Mouse (Mus musculus) limb, embryonic 11.5 days (tissue): ENCODE measurements around the gene Btf3. TPM values are rescaled to one million over a fixed set of nuclear protein-coding genes. Genes with fewer than 3 reads are reported as not detected.

Source experiments
- ATAC-seq: fragments of 200-750 bp; cut with Nextera tagmentation; 2 replicates; pipeline ENCODE4 v1.8.0; 2017; ENCODE audit warnings: low read depth; ENCODE audit not compliant: insufficient number of reproducible peaks, low FRiP score, low TSS enrichment
- DNase-seq: peaks from one replicate; pipeline ENCODE4 v3.0.0-alpha.2; 2015; ENCODE audit warnings: low spot score
- H3K27ac ChIP-seq: fragments of 300-500 bp; sonication (generic); replicated peaks from 2 replicates; pipeline ENCODE4 v1.5.1; 2014; ENCODE audit warnings: low read depth, mild to moderate bottlenecking, low read length
- H3K27me3 ChIP-seq: fragments of 300-500 bp; sonication (generic); 2 replicates; pipeline ENCODE4 v1.6.1; 2014; ENCODE audit warnings: mild to moderate bottlenecking, low read length, mixed read lengths; ENCODE audit not compliant: control insufficient read depth, insufficient read depth
- H3K36me3 ChIP-seq: fragments of 300-500 bp; sonication (generic); 2 replicates; pipeline ENCODE4 v1.6.1; 2014; ENCODE audit warnings: mild to moderate bottlenecking, low read length, moderate library complexity, mixed read lengths; ENCODE audit not compliant: control insufficient read depth, insufficient read depth
- H3K4me1 ChIP-seq: fragments of 300-500 bp; sonication (generic); 2 replicates; pipeline ENCODE4 v1.6.1; 2014; ENCODE audit warnings: low read length, mixed read lengths; ENCODE audit not compliant: control insufficient read depth, insufficient read depth
- H3K4me2 ChIP-seq: fragments of 300-500 bp; sonication (generic); 2 replicates; pipeline ENCODE4 v1.6.1; 2014; ENCODE audit warnings: low read depth, mild to moderate bottlenecking, moderate library complexity; ENCODE audit not compliant: severe bottlenecking
- H3K4me3 ChIP-seq: fragments of 300-500 bp; sonication (generic); 2 replicates; pipeline ENCODE4 v1.5.1; 2014; ENCODE audit warnings: low read depth, low read length
- H3K9ac ChIP-seq: fragments of 300-500 bp; sonication (generic); 2 replicates; pipeline ENCODE4 v1.6.1; 2014; ENCODE audit warnings: mild to moderate bottlenecking, low read length
- H3K9me3 ChIP-seq: fragments of 300-500 bp; sonication (generic); 2 replicates; pipeline ENCODE4 v1.6.1; 2016; ENCODE audit warnings: low read length; ENCODE audit not compliant: control insufficient read depth
- WGBS: fragments of 180-500 bp; shearing (Covaris S2); extraction: QIAGEN DNeasy Blood & Tissue Kit; methylation state at CpG from one replicate; pipeline ENCODE4 v1.1.7; 2014; 5-methylcytosine and 5-hydroxymethylcytosine counted together
- polyA plus RNA-seq: library from polyadenylated mRNA; unstranded; fragments of >200 nt; fragmentation: Nextera tagmentation; extraction: Ambion mirVana; gene quantifications from 2 replicates; pipeline ENCODE4 v1.2.1, GENCODE M21; 2014

Gene Btf3
- polyA plus RNA-seq: 812 and 826 TPM in 2 replicates

- Histone ChIP-seq H3K27me3 (no peaks in the 10 kb centered on the region), H3K9ac (peak within 1 kb of the TSS; percentile 98), H3K9me3 (no peaks in the 10 kb centered on the region), H3K4me1 (0 out of 2 replicates have a peak, but pooled peaks cover 6% of the 10 kb centered on the region), H3K27ac (peak within 1 kb of the TSS; percentile 85), H3K4me3 (peak within 1 kb of the TSS; percentile 98), H3K36me3 (peaks cover 5% of the 10 kb centered on the region), H3K4me2 (peak within 1 kb of the TSS; percentile 67)
- peak; percentile 96 for DNase-seq
- peak; percentile 91 for ATAC-seq
- WGBS: under 1% methylated on average over 87 of the region's 90 CpGs
Observed at GRCm38 (mm10) chr13:98316480-98317245, at the start of gene Btf3. TSS of gene Btf3 (minus strand) at chr13:98317006.

- under 1% methylated on average over 52 of the region's 52 CpGs for WGBS
- Histone ChIP-seq H3K9ac (no peak overlapping the region), H3K4me3 (peak overlapping the region; percentile 22), H3K36me3 (no peaks in the 10 kb centered on the region), H3K4me1 (peaks cover 9% of the 10 kb centered on the region), H3K27ac (no peak overlapping the region), H3K27me3 (peaks cover 72% of the 10 kb centered on the region), H3K9me3 (no peaks in the 10 kb centered on the region), H3K4me2 (peak overlapping the region; percentile 54)
- ATAC-seq: peak; percentile 60
- DNase-seq: peak; percentile 78
Observed at GRCm38 (mm10) chr13:98365766-98366421, 49.1 kb upstream of the Btf3 start.

- WGBS: under 1% methylated on average over 8 of the region's 8 CpGs
Observed at GRCm38 (mm10) chr13:98365081-98365480, 48.3 kb upstream of the Btf3 start.

GRCm38 (mm10) chr13:98363046-98363445 is 46.2 kb upstream of the Btf3 start:
- peaks cover 83% of the 10 kb centered on the region for H3K27me3 ChIP-seq
- H3K4me2 ChIP-seq: no peak overlapping the region
- no peaks in the 10 kb centered on the region for H3K36me3 ChIP-seq
- ATAC-seq (no peak), DNase-seq (no peak)
- H3K27ac ChIP-seq: no peak overlapping the region
- 4% methylated on average over 4 of the region's 4 CpGs for WGBS
- no peak overlapping the region for H3K4me3 ChIP-seq
- peaks cover 9% of the 10 kb centered on the region for H3K4me1 ChIP-seq
- H3K9me3 ChIP-seq: no peaks in the 10 kb centered on the region
- H3K9ac ChIP-seq: no peak overlapping the region

More at GRCm38 (mm10) chr13:98365081-98365480, 48.3 kb upstream of the Btf3 start:
- H3K4me1 ChIP-seq: peaks cover 9% of the 10 kb centered on the region
- ATAC-seq: no peak
- H3K9me3 ChIP-seq: no peaks in the 10 kb centered on the region
- H3K9ac ChIP-seq: no peak overlapping the region
- H3K36me3 ChIP-seq: no peaks in the 10 kb centered on the region
- H3K4me2 ChIP-seq: no peak overlapping the region
- peaks cover 80% of the 10 kb centered on the region for H3K27me3 ChIP-seq
- H3K27ac ChIP-seq: no peak overlapping the region
- no peak for DNase-seq
- no peak overlapping the region for H3K4me3 ChIP-seq

GRCm38 (mm10) chr13:98361161-98361560 is 44.4 kb upstream of the Btf3 start:
- DNase-seq: no peak
- Histone ChIP-seq H3K9ac (no peak overlapping the region), H3K27me3 (peaks cover 77% of the 10 kb centered on the region), H3K36me3 (no peaks in the 10 kb centered on the region), H3K4me1 (peaks cover under 1% of the 10 kb centered on the region; the same call in 1 of the 2 replicates), H3K27ac (no peak overlapping the region), H3K4me3 (no peak overlapping the region), H3K4me2 (no peak overlapping the region), H3K9me3 (no peaks in the 10 kb centered on the region)
- ATAC-seq: no peak
- WGBS: 6% methylated on average over 5 of the region's 5 CpGs

GRCm38 (mm10) chr13:98360391-98360790 is 43.6 kb upstream of the Btf3 start:
- no peak for DNase-seq
- H3K9ac ChIP-seq: no peak overlapping the region
- H3K4me3 ChIP-seq: no peak overlapping the region
- ATAC-seq: no peak
- H3K9me3 ChIP-seq: no peaks in the 10 kb centered on the region
- H3K27me3 ChIP-seq: peaks cover 77% of the 10 kb centered on the region
- no peak overlapping the region for H3K4me2 ChIP-seq
- H3K4me1 ChIP-seq: 0 out of 2 replicates have a peak, but pooled peaks cover under 1% of the 10 kb centered on the region
- no peaks in the 10 kb centered on the region for H3K36me3 ChIP-seq
- 0% methylated on average over 6 of the region's 6 CpGs for WGBS
- no peak overlapping the region for H3K27ac ChIP-seq

- Histone ChIP-seq H3K4me3 (no peak overlapping the region), H3K4me1 (peaks cover 10% of the 10 kb centered on the region), H3K36me3 (no peaks in the 10 kb centered on the region), H3K9ac (no peak overlapping the region), H3K9me3 (no peaks in the 10 kb centered on the region), H3K27me3 (peaks cover 80% of the 10 kb centered on the region), H3K27ac (no peak overlapping the region), H3K4me2 (no peak overlapping the region)
- no peak for ATAC-seq
- WGBS: under 1% methylated on average over 7 of the region's 8 CpGs
- DNase-seq: no peak
Observed at GRCm38 (mm10) chr13:98359337-98359736, 42.5 kb upstream of the Btf3 start.

- H3K27ac ChIP-seq: no peak overlapping the region
- no peak overlapping the region for H3K4me3 ChIP-seq
Observed at GRCm38 (mm10) chr13:98358424-98359181, 41.8 kb upstream of the Btf3 start.

More at GRCm38 (mm10) chr13:98358424-98359181, 41.8 kb upstream of the Btf3 start:
- 1% methylated on average over 23 of the region's 23 CpGs for WGBS
- peak; percentile 52 for DNase-seq
- Histone ChIP-seq H3K9ac (no peak overlapping the region), H3K9me3 (no peaks in the 10 kb centered on the region), H3K4me2 (no peak overlapping the region), H3K4me1 (peaks cover 14% of the 10 kb centered on the region), H3K27me3 (peaks cover 84% of the 10 kb centered on the region), H3K36me3 (no peaks in the 10 kb centered on the region)
- ATAC-seq: no peak
